Mouse (Mus musculus) myocyte (in vitro differentiated cells): Measurements from ENCODE around the gene Btbd11.

Experiments used
- E2F4 ChIP-seq: IDR thresholded peaks from one replicate; pipeline ENCODE4 v1.6.1; 2011; ENCODE audit warnings: mild to moderate bottlenecking, control low read depth, moderate library complexity; ENCODE audit not compliant: insufficient read depth
- MAX ChIP-seq: IDR thresholded peaks from one replicate; pipeline ENCODE4 v1.6.1; 2011; ENCODE audit warnings: low read depth, mild to moderate bottlenecking, control low read depth
- MYOD1 ChIP-seq, 3 experiments: IDR thresholded peaks; one replicate each; pipeline ENCODE4 v1.6.1; 2011; ENCODE audit warnings: control low read depth in 2 of 3, low read depth in 2 of 3, mild to moderate bottlenecking in 2 of 3, moderate library complexity in 1 of 3; ENCODE audit not compliant: insufficient read length in 2 of 3, control insufficient read depth in 1 of 3
- USF1 ChIP-seq: IDR thresholded peaks from one replicate; pipeline ENCODE4 v1.6.1; 2011; ENCODE audit warnings: low read depth, mild to moderate bottlenecking, control low read depth, moderate library complexity

- TF ChIP-seq MYOD1 (IDR thresholded peaks at IDR 0.05; ENCODE audit: control insufficient read depth in 1 of 3, insufficient read length in 2 of 3, low read depth in 2 of 3): no peak
- no peak for TF ChIP-seq MAX
- no peak for TF ChIP-seq E2F4
- no peak for TF ChIP-seq USF1
Measured at GRCm38 (mm10) chr10:85555193-85555592, 168.6 kb downstream of the Btbd11 start.
